Mouse (Mus musculus) monocyte, adult 2 months (primary cell): ENCODE data around the gene Arid1a.

ENCODE experiments used
- DNase-seq, 2 experiments: peaks; one replicate each; pipeline ENCODE4 v3.0.0; 2022; ENCODE audit warnings: low spot score in 2 of 2, low read depth in 1 of 2

Arid1a gene

DNA sequence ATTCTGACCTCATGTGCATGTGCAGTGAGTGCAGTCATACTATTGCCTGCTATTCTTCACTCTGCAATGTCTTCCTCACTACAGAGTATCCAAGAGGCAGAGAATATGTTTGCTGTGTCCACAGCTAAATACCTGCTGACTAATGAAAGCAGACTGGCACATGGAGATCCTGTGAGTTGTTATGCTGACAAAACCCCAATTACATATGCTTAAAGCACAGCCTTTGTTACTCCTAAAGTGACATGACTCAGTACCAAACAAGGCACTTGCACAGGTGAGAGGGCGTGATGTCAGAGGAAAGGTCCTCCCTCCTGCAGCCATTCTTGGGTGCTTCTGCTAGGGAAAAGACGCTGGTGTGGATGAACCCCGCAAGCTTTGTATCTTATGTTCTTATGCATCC, 21.3 kb downstream of the Arid1a start:
- DNase-seq: no peak

DNA sequence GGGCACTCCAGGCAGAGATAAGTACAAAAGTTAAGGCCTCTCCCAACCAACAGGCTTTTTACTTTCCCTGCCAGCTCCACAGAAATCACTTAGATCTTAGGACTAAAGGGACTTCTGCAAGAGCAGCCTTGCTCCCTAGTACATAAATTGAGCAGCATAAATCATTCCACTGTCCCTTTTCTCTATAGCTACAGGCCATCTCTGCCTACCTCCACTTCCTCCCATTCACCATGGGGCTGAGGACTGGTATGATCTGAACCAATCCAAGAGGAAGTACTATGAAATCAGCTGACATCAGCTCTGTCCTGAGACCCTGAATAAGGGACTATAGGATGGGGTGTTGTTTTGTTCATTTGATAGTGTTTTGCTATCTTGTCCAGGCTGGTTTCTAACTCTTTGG, 26.4 kb downstream of the Arid1a start:
- DNase-seq: no peak

DNA sequence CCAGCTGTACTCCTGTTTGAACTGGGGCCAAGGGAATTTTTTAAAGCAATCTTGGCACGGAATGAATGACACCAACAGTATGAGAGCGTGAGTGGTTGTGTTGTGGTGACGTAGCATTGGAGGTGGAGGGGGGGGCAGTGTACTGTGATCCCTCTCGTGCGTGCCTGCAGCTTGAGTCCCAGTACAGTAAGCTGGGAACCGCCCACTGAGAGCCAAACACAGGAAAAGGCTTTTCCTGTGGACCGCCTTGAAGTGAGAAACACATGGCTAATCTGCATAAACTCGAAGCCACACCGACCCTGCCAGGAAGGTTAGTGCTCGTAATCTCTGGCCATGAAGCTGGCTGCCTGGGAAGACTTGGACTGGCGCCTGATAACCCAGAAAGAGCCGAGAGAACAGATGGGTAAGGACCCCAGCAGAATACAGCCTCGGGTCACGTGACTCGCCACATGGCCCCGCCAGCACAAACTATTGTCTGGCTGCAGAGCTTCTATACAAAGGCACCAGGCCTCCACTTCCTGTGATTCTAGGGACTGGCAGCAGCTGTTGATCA, 27.0 kb downstream of the Arid1a start:
- DNase-seq: no peak

DNA sequence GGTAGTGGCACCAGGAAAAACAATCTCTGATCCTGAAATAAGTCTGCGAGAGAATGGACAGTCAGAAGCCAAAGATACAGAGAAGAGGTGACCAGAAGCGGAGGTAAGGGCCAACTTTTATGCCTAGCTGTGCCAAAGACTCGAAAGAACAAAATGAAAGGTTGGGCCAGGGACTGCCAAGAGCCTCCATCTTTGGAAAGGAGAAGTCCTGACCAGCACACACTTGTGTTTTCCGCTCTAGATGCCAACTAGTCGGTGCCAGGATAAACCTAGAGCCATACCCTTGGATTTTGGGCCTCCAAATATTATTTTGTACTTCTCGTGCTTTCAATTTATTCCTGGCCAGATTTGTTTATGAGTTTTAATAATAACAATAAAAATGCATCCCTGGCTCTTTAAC, 27.6 kb downstream of the Arid1a start:
- DNase-seq: no peak

DNA sequence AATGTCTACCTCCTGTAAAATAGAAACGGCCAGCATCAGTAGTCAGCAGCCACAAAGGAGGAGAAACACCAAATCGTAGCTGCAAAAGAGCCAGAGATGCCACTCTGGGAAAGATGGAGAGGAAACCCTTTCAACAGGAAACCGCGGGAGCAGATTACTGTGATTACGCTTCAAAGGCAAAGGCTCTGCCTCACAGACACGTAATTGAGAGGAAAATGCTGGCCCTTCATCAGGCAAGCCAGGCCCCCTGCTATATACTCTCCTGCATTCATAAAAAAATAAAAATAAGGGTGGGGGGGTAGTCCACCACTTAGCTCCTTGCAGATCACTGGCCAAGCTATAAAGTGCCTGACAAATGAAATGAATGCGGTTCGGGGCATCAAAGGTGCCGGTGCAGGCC, 28.3 kb downstream of the Arid1a start:
- no peak for DNase-seq

DNA sequence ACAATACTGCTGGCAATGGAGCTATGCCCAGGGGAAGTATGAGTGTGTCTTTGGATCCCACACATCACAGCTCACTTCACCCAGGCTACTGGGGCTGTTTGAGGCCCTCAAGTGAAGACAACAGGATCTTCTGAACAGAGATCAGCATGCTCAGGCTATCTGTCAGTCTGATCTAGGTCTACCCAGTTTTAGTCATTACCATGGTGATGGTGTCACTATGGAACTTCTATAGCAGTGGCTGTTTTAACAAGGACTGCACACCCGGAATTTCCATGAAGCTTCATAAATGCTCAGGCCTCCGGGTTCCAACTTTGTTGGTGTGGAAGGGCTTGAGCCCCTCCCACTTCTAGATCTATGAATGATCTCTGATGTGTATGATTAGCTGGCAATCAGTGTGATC, 30.9 kb downstream of the Arid1a start:
- DNase-seq: no peak

DNA sequence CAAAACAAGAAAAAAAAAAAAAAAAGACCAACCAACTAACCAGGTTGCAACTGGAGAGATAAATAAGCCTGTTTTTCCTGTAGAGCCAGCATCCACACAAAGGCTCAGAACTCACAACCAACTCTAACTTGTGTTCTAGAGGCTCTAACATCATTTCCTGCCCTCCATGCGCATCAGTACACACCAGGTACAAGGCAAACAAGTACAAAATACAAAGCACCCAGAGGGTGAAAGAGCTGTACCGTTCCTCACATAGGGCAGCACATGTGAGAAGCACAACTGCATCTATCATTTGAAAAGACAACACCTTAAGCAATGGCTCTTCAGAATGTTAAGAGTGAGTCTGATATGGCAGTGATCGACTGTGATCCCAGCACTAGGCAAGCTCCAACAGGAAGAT, 36.8 kb downstream of the Arid1a start:
- DNase-seq: no peak

DNA sequence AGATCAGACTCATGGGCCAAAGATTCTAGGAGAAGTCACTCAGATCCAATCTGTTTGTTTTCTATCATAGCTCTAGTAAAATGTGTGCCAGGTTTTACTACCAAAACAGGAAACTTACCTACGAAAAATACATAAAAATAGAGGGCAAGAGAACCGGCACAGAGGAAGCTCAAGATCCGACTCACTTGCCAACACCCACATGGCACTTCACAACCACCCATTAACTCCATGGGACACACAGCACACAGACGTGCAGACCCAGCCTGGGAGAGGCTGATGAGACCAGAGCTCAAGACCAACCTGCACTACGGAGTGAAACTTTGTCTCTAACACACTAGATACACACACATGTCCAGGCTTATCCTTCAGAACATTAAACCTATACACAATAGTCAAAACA, 43.8 kb downstream of the Arid1a start:
- no peak for DNase-seq

DNA sequence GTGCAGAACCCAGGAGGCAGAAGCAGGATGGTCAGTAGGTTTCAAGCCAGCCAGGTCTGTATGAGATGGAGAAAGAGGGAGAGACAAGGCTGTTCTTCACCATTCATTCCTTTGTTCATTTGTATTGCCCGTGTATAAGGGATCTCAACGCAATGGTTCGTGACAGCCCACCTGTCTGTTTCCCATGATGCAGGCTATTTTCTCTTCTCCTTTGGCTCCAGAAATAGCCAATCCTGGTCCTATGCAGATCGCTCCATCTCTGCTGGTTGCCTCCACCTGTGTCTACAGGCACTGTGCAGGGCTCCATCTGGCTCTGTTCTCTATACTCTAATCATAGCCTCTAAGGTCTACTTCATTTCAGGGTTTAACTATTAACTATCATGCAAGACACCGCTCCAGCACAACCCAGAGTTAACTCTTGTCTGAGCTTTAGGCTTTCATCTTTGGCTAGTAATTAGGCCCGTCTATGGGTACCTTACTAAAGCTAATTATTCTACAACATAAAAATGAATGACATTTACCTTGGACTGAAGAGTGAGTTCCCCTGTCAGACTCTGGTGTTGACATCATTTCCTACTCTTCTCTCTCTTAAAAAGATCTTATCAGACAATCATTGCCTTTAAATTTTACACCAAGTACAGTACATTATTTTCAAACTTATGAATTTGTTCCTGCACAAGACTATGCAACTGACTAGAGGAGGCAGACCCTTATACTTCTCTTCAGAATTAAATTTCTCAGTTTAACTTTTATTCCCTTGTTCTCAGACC, 45.1 kb downstream of the Arid1a start:
- no peak for DNase-seq

DNA sequence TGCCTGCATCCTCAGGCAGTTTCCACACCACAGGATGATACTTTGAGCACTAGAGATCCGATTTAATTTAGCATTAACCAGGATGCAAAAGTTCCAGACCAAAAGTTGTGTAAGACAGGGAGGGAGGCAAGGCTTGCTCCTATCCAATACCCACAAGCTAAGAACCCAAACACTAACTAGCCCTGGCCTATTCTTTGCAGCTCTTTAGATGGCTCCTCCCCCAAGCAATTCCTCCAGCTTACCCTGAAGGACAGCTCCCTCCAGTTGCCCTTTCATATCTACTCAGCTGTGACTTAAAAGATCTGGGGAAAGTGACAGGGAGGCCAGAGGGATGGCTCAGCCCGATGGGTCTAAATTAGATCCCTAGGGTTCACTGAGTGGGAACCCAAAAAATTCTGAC, 47.2 kb downstream of the Arid1a start:
- DNase-seq: no peak

DNA sequence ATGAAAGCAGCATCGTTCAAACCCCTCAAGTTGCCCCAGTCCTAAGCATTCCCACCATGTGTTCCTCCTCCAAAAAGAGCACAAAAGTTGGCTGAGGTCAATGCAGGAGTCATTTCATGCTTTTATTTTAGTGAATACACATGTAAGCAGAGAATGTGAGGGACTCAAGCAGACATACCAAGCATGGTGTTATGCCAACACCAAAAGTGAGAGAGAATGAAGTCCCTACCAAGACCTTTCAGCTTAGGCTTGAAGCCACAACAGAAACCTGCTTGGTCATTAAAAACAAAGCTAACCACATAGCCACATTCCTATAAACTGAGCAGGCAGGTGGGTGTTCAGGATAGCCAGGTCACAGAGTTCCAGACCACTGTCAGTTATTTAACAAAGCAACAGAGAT, 49.1 kb downstream of the Arid1a start:
- DNase-seq: no peak

DNA sequence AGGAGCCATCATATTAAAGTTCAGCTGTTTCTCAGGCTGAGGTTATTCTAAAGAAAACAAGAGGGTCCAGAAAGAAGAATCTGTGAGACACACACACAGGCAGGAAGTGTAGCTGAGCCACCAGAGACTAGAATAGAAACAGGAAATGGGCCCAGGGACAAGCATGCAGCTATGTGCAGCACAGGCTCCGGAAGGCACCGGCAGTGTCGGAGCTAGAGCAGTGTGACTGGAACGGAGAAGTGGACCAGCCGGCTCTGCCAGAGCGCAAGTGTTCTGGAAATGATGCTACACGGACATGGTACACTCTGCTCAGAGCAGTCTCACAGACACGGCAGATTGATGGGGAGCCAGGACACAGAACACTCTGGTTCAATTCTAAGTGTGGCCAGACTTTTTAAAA, 49.6 kb downstream of the Arid1a start:
- peak; percentile 37 to 53 for DNase-seq

DNA sequence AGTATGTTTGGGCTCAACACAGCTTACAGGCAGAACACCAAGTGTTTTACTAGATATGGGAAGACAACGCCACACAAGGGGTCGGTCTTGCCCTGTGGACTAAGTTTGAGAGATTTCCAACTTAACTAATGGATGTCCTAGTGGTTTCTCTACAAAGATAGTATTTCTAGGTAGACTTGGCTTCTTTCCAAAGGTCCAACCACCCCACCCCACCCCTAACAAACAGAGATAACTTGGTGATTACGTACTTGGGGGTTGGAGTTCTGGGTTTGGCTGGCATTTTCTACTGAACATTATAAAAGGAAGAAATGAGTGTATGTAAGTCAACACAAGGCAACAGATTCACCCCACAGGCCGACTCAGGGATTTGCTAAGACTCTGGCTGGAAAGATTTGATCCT, 51.5 kb downstream of the Arid1a start:
- no peak for DNase-seq

DNA sequence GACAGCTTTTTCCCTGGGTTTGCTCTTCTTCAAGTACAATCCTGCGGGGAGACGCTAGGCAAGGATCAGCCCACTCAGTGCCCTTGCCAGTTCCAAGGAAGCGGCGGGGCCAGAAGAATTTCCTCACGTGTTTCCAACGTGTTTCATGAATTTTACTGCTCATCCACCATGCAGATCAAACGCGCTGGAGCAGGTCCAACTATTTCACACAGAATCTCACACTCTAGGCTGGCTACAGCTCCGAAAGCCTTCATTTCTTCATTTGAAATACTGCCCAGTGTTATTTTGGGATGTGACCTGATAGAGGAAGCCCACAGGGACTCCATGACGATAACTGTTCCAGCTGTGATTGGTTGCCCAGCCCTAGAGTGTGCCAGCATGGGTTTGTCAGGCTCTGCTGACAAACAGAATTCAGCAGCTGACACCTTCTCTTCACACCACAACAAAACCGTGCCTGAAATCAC, 55.6 kb downstream of the Arid1a start:
- DNase-seq: no peak

DNA sequence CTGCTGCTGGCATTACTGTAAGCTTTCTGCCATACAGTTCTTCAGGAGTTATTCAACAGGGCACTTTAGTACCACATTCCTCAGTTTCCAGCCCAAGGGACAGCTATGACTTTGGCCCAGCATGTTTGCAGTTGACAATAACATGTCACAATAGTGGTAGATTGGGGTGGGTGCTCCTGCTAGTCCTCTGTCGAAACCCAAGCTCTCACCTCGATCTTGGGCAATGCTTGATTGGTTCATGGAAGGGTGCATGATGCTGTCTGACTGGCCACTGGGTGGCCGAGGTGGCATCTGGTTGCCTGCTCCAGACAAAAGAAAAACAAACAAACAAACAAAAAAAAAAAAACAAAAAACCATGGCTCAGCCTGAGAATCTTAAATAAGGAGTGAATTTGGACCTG, 61.2 kb downstream of the Arid1a start:
- DNase-seq: no peak

DNA sequence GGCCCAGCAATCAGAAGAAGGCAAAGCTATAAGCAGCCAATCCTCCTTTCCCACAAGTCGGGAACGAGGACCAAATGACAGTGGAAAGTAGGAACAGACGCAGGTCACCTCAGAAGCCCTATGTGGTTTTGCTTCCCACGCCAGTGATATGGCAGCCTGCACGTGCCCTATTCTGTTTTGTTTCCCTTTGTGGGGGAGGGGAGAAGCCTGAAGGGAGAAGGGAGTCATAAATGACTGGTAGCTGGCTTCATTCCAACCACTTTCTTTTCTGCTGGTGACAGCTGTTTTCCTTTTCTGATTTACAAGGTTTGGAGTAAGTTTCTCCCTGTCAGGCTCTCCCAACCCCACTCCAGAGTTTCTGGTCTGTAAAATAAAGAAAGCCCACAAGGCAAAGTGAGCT, 66.3 kb downstream of the Arid1a start:
- no peak for DNase-seq

DNA sequence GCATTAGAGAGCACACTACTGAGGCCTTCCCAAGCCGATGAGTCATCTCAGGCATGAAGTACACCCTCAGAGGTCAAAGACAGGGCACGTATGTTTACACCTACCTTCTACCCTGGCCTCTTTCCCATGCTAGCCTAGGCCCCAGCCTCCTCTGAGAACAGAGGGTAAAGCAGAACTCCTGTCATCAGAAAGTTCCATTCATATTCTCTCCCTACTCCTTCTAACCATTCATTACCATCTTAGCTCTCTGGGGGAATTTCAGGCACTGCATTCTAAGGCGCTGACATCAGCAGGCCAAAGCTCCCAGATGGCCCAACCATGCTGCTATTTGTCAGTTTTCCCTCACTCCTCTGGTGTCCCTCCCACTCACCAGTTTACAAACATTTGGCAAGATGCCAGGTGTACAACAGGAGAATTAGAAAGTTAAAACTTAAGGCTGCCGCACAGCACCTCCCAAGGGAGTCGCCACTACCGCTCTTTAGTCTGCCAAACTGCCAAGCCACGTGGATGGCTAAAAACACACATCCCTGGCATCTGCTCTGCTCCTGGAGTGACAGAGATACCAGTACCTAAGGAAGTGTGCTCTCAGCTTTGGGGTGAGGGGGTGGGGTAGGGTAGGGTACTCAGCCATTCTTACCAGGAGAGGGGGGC, 68.0 kb downstream of the Arid1a start:
- no peak for DNase-seq

DNA sequence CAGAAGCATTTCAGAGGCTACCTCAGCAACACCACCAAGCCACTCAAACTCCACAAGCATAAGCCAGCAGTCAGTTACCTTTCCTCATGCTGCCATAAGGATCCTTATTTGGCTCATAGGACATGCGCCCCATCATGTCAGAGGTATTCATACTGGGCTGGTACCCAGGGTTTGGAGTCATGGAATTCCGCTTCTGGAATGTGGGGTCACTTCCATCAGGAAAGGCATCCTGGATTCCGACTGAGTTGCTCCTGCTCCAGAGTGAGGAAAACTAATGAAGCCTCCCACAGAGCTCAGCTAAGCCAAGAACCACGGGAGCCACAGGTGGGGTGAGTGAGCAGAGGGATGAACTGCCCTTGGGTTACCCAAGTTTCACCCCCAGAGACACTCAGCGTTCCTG, 69.4 kb downstream of the Arid1a start:
- DNase-seq: no peak

DNA sequence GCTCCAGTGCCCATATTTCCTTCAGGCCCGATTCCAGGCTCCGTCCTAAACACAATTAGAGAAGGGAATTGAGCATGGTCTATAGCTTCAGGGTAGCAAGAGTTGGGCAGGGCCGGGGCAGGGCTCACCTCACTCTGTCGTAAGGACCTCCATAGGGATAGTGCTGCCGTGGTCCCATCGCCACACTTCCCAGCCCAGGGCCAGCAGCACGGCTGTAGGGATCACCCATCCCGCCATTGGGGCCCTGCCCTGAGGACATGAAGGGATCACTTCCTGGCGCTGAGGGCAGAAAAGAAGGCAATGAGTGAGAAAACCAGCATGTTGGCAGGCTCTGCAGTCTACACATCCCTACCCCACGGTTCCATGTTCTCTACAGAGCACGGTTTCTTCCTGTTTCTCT, 70.1 kb downstream of the Arid1a start:
- no peak for DNase-seq

DNA sequence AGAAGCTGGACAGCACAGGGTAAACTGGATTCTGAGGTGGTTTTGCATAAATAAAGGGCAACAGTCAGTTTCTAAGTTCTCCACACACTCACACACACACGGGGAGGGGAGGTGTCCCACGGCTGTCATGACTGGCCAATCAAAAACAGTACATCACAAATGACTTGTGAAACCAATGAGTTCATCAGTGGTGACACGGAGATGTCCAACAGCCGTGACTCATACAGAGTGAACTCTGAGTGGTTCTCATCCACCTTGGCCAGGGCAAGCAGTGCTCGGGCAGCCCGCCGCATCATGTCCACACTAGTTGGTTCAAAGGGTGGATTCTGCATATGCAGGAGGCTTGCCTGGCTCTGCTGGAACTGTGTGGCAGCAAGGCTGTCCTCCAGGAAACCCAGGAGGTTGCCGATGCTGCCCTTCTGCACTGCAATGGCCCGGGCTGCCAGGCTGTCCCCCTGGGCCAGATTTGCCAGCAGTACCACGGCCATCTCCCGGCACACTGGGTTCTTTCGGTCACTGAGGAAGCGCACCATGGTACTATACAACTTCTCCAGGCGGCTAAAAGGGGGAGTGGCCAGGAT, 76.3 kb downstream of the Arid1a start:
- no peak for DNase-seq

DNA sequence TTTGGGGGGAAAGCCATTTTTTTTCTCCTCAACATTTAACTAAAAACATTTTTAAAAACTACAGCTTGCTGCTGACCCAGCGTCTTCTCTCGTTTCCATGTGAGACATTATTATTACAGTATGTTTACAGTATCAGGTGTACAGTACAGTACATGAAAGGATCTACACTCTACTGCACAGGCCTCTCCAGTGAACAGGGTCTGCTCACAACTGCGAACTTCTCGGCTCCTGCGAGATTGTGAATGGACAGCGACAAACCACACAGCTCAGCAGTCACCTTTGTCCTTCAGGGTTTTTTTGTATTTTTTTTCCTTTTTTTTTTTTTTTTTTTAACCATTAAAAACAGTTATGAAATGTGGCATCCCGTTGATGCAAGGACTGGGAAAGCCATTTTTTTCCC, 76.9 kb downstream of the Arid1a start:
- no peak for DNase-seq

DNA sequence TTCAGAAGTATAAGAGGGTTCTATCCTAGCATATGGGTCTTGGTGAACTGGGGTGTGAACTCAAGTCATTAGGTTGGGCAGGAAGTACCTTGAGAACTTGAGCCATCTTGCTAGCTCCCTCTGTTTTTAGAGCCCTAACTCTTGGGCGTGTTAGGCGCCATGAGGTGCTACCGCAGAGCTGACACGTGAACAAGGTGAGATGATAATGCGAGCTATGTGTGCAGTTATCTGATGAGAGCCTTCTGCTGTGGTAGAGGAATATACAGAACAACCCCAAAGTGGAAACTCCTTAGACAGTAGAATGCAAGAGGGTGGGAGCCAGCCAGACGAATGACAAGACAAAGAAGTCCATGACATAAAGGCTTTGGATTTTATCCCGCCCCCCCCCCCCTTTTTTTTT, 79.3 kb downstream of the Arid1a start:
- no peak for DNase-seq
